Mouse (Mus musculus): ENCODE results near the gene Sh2b1. TPM values are rescaled to one million over a fixed set of nuclear protein-coding genes. Genes with fewer than 3 reads are reported as not detected.

Sh2b1 gene
- polyA plus RNA-seq, 1 experiment, result 2.6 TPM

- Histone ChIP-seq H3K4me1 (ENCODE audit: control insufficient read depth) (no peaks in the 10 kb centered on the region; the same call in 1 of the 2 replicates), H3K4me3 (replicated peaks) (no peak overlapping the region), H3K27me3 (ENCODE audit: control insufficient read depth) (no peaks in the 10 kb centered on the region), H3K36me3 (ENCODE audit: control insufficient read depth) (peaks cover 2% of the 10 kb centered on the region; the same call in 1 of the 2 replicates), H3K9me3 (ENCODE audit: control insufficient read depth, low read length) (no peaks in the 10 kb centered on the region)
- TF ChIP-seq GATA1 (IDR thresholded peaks at IDR 0.05; ENCODE audit: low read length), result no peak
- no peak for TF ChIP-seq TAL1 (IDR thresholded peaks at IDR 0.05; ENCODE audit: low read length)
Measured at GRCm38 (mm10) chr7:126435801-126436200, 39.4 kb downstream of the Sh2b1 start.

- H3K4me1 ChIP-seq (ENCODE audit: control insufficient read depth), result peaks cover 5% of the 10 kb centered on the region
- peaks cover 2% of the 10 kb centered on the region; the same call in 1 of the 2 replicates for H3K36me3 ChIP-seq (ENCODE audit: control insufficient read depth)
- no peak for TF ChIP-seq GATA1 (IDR thresholded peaks at IDR 0.05; ENCODE audit: low read length)
- no peak for TF ChIP-seq TAL1 (IDR thresholded peaks at IDR 0.05; ENCODE audit: low read length)
- H3K4me3 ChIP-seq (replicated peaks), result no peak overlapping the region
- no peaks in the 10 kb centered on the region for H3K27me3 ChIP-seq (ENCODE audit: control insufficient read depth)
- H3K9me3 ChIP-seq (ENCODE audit: control insufficient read depth, low read length), result no peaks in the 10 kb centered on the region
Measured at GRCm38 (mm10) chr7:126434726-126435125, 40.5 kb downstream of the Sh2b1 start.

GRCm38 (mm10) chr7:126430167-126430566, 45.1 kb downstream of the Sh2b1 start:
- no peak overlapping the region for H3K4me3 ChIP-seq (replicated peaks)
- H3K36me3 ChIP-seq (ENCODE audit: control insufficient read depth), result peaks cover 2% of the 10 kb centered on the region; the same call in 1 of the 2 replicates
- TF ChIP-seq GATA1 (IDR thresholded peaks at IDR 0.05; ENCODE audit: low read length) (no peak), TAL1 (IDR thresholded peaks at IDR 0.05; ENCODE audit: low read length) (no peak)
- peaks cover 11% of the 10 kb centered on the region for H3K9me3 ChIP-seq (ENCODE audit: control insufficient read depth, low read length)
- H3K27me3 ChIP-seq (ENCODE audit: control insufficient read depth), result peaks cover 9% of the 10 kb centered on the region
- H3K4me1 ChIP-seq (ENCODE audit: control insufficient read depth), result peaks cover 29% of the 10 kb centered on the region

DNA sequence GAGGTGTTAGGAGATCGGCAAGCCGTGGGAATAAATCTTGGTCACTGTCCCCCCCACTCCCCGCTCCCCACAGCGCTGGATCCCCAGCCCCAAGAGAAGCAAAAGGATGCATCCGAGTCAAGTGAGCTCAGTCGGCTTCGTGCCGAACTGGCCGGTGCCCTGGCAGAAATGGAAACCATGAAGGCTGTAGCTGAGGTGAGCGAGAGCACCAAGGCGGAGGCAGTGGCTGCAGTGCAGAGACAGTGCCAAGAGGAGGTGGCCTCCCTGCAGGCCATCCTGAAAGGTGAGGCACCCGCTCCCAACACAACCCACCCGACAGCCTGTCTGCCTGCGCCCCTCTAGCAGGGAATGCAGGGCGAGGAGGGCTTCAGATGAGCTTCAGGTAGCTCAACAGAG, 45.7 kb downstream of the Sh2b1 start:
- TF ChIP-seq TAL1 (IDR thresholded peaks at IDR 0.05; ENCODE audit: low read length) (no peak), GATA1 (IDR thresholded peaks at IDR 0.05; ENCODE audit: low read length) (no peak)
- H3K4me1 ChIP-seq (ENCODE audit: control insufficient read depth), result peaks cover 29% of the 10 kb centered on the region
- H3K27me3 ChIP-seq (ENCODE audit: control insufficient read depth), result peaks cover 9% of the 10 kb centered on the region
- peak overlapping the region; percentile 81 for H3K4me3 ChIP-seq (replicated peaks)
- H3K36me3 ChIP-seq (ENCODE audit: control insufficient read depth), result peaks cover 2% of the 10 kb centered on the region; the same call in 1 of the 2 replicates
- peaks cover 11% of the 10 kb centered on the region for H3K9me3 ChIP-seq (ENCODE audit: control insufficient read depth, low read length)

DNA sequence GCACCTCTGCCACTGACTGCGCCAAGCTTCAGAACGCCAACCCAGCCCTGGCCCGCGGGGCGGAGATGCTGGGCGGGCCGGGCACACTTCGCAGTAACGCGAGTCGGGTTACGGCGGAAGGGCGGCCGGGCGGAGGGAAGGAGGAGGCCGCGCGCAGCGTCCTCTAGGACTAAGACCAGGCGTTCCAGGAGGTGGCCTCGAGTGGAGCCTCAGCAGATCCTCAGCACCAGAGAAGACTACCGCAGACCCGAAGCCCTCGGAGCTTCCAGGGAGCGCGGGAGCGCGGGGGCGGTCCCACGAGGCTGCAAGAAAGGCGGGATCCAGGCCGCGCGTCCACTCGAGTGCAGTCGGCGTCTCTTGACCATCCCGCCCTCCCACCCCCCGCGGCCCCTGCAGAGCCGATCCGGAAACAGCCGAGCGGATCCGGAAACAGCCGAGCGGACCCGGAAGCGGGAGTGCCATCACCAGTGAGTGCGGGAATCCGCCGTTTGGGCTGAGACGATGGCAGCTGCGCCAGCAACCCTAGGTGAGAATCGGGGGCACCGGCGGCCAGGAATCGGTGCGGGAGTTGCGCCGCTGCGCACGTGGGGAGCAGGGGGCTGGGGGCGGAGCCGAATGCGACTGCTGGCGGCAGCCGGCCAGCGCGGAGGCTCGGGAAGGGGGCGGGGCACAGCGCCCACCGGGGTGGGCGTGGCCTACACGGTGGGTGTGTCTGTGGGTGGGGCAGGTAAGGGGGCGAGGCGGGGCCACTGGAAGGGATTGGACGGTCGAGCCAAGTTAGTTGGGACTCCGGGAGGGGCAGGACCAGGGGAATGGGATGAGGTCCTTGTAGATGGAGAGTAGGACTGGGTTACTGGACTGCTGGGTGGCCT, 46.4 kb downstream of the Sh2b1 start, which contains the start of gene Rabep2:
Gene Rabep2, plus strand, starts transcription at position 129 of the 872 bp plus-strand sequence.
- Histone ChIP-seq H3K9me3 (ENCODE audit: control insufficient read depth, low read length) (peaks cover 11% of the 10 kb centered on the region), H3K27me3 (ENCODE audit: control insufficient read depth) (peaks cover 9% of the 10 kb centered on the region), H3K4me3 (replicated peaks) (peak within 1 kb of the TSS; percentile 81), H3K4me1 (ENCODE audit: control insufficient read depth) (peaks cover 29% of the 10 kb centered on the region), H3K36me3 (ENCODE audit: control insufficient read depth) (peaks cover 2% of the 10 kb centered on the region; the same call in 1 of the 2 replicates)
- TF ChIP-seq GATA1 (IDR thresholded peaks at IDR 0.05; ENCODE audit: low read length) (no peak), TAL1 (IDR thresholded peaks at IDR 0.05; ENCODE audit: low read length) (no peak)

GRCm38 (mm10) chr7:126428154-126428553, 47.1 kb downstream of the Sh2b1 start:
- Histone ChIP-seq H3K4me1 (ENCODE audit: control insufficient read depth) (peaks cover 29% of the 10 kb centered on the region), H3K9me3 (ENCODE audit: control insufficient read depth, low read length) (peaks cover 11% of the 10 kb centered on the region), H3K4me3 (replicated peaks) (peak overlapping the region; percentile 81), H3K27me3 (ENCODE audit: control insufficient read depth) (peaks cover 9% of the 10 kb centered on the region), H3K36me3 (ENCODE audit: control insufficient read depth) (peaks cover 2% of the 10 kb centered on the region; the same call in 1 of the 2 replicates)
- no peak for TF ChIP-seq GATA1 (IDR thresholded peaks at IDR 0.05; ENCODE audit: low read length)
- no peak for TF ChIP-seq TAL1 (IDR thresholded peaks at IDR 0.05; ENCODE audit: low read length)

GRCm38 (mm10) chr7:126427323-126427860, 47.8 kb downstream of the Sh2b1 start:
- H3K9me3 ChIP-seq (ENCODE audit: control insufficient read depth, low read length), result peaks cover 11% of the 10 kb centered on the region
- no peak overlapping the region for H3K4me3 ChIP-seq (replicated peaks)
- H3K4me1 ChIP-seq (ENCODE audit: control insufficient read depth), result peaks cover 29% of the 10 kb centered on the region
- TF ChIP-seq GATA1 (IDR thresholded peaks at IDR 0.05; ENCODE audit: low read length), result no peak
- TF ChIP-seq TAL1 (IDR thresholded peaks at IDR 0.05; ENCODE audit: low read length), result no peak
- H3K36me3 ChIP-seq (ENCODE audit: control insufficient read depth), result no peaks in the 10 kb centered on the region; the same call in 1 of the 2 replicates
- H3K27me3 ChIP-seq (ENCODE audit: control insufficient read depth), result peaks cover 9% of the 10 kb centered on the region

- Histone ChIP-seq H3K9me3 (ENCODE audit: control insufficient read depth, low read length) (peaks cover 11% of the 10 kb centered on the region), H3K36me3 (ENCODE audit: control insufficient read depth) (no peaks in the 10 kb centered on the region), H3K27me3 (ENCODE audit: control insufficient read depth) (peaks cover 9% of the 10 kb centered on the region), H3K4me3 (replicated peaks) (no peak overlapping the region), H3K4me1 (ENCODE audit: control insufficient read depth) (peaks cover 18% of the 10 kb centered on the region)
- TF ChIP-seq GATA1 (IDR thresholded peaks at IDR 0.05; ENCODE audit: low read length) (no peak), TAL1 (IDR thresholded peaks at IDR 0.05; ENCODE audit: low read length) (no peak)
Measured at GRCm38 (mm10) chr7:126424161-126424560, 51.1 kb downstream of the Sh2b1 start.

- H3K4me3 ChIP-seq (replicated peaks), result no peak overlapping the region
- H3K4me1 ChIP-seq (ENCODE audit: control insufficient read depth), result no peaks in the 10 kb centered on the region
- H3K27me3 ChIP-seq (ENCODE audit: control insufficient read depth), result peaks cover 5% of the 10 kb centered on the region
- no peaks in the 10 kb centered on the region for H3K36me3 ChIP-seq (ENCODE audit: control insufficient read depth)
- peaks cover 4% of the 10 kb centered on the region for H3K9me3 ChIP-seq (ENCODE audit: control insufficient read depth, low read length)
- TF ChIP-seq GATA1 (IDR thresholded peaks at IDR 0.05; ENCODE audit: low read length) (no peak), TAL1 (IDR thresholded peaks at IDR 0.05; ENCODE audit: low read length) (no peak)
Measured at GRCm38 (mm10) chr7:126421756-126422155, 53.5 kb downstream of the Sh2b1 start.

All from erythroblast, embryonic 14.5 days (primary cell).